Mouse (Mus musculus) neutrophil, adult 5-6 weeks (primary cell): ENCODE data around the gene Fgfr2. TPM values are rescaled to one million over a fixed set of nuclear protein-coding genes. Genes with fewer than 3 reads are reported as not detected.

ENCODE experiments used
- ATAC-seq: fragments of 151-379, 151-347 bp; 2 replicates; pipeline ENCODE4 v1.8.0; 2017; ENCODE audit warnings: mild to moderate bottlenecking, moderate TSS enrichment; ENCODE audit not compliant: insufficient number of reproducible peaks, poor library complexity, low FRiP score, severe bottlenecking; ENCODE audit errors: extremely low read depth
- total RNA-seq: library from RNA; stranded (forward); fragments of 200-1000 nt; gene quantifications from 2 replicates; pipeline ENCODE4 v1.2.3, GENCODE M21; 2017

Fgfr2 gene
- total RNA-seq, 1 experiment from 2014 or later, result not detected

- ATAC-seq, result no peak
Measured at GRCm38 (mm10) chr7:132321392-132321958, 801.7 kb downstream of the Fgfr2 start.

- peak; percentile 73 for ATAC-seq
Measured at GRCm38 (mm10) chr7:132317036-132317541, 806.1 kb downstream of the Fgfr2 start, which contains the start of gene Chst15. Gene Chst15 (minus strand): TSS chr7:132317228.

GRCm38 (mm10) chr7:132316101-132317035 lies 806.8 kb downstream of the Fgfr2 start:
- ATAC-seq, result peak; percentile 36

DNA sequence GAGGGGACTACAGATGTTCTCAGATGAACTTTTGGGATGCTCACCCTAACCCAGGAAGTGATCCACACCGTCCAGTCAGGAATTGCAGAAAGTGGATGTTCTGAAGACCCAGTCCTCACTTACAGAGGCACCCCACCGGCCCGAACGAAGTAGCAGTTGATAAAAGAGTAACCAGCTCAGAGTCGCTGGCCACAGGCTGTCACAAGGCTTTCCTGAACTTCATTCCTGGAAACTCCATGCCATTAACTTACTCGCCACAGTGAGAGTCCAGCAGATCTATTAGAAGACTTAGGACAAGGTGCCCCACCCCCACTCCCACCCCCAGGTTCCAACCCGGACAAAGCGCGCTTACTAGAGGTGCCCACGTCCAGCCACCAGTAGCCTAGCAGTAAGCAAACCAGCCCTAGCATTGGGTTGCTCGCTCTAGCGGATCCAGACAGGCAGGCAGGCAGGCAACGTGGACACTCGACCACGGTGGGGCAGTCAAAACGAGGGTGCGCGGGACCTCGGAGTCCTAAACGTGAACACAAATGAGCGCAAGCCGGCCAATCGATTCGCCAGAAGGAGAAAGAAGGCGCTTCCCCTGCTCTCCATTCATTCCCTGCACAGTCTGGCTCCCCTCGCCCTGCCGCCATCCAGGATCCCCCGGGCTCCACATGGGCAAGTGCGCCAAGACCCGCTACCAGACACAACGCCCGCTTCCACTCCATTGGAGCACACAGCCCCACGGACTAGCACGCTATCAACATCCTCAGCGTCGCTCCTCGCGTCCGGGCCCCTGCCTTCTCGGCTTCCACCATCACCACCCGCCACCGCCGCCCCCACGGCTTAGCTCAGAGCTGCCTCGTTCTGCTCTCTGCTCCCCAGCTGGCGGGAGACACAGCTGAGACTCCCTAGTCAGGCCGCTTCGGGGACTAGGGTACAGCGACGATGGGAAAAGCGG lies 807.7 kb downstream of the Fgfr2 start:
- ATAC-seq, result peak; percentile 46

DNA sequence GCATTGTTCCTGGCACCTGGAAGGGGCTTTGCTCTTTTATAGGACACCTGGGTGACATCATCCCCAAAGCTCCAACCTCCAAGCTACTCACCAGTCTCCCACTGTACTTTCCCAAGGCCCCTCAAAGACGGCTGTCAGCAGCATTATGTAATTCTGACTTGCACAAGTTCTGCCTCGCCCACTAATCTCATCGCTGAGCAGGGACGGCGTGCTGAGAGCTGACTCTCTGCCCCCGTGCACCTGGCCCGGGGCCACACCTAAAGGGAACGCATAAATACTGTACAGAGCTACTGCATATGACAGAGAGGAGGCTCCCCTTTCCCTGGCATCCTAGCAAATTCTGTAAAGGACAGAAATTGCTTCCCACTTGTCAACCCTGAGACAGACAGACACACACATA lies 810.8 kb downstream of the Fgfr2 start:
- no peak for ATAC-seq

DNA sequence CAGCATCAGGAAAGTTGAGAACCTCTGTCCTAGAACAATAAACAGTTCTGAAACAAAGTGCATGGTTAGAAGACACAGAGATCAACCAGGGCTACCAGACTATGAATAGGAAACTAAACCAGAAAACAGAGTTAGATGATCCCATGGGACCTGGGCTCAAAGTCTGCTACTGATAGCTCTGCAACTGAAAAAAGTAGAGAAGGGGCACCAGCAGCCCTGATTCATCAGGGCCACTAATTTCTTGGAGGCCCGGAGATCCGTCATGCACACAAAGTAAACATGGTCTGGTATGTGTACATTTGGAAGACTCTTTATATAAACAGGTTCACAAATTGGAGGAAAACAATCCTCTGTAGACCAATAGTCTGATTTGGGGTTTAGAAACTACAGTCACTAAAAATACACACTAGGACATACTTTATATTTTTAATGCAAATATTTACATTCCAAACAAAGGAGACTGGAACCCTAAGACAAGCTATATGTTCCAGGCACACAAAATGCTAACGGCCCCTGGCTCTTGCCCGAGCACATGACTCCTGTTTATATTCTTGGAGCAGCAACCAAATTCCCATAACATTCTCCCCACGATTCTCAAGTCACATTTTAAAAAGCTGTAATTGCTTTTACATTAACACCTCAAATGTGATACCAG lies 814.5 kb downstream of the Fgfr2 start:
- ATAC-seq, result no peak

GRCm38 (mm10) chr7:132307722-132308271 lies 815.4 kb downstream of the Fgfr2 start:
- no peak for ATAC-seq

DNA sequence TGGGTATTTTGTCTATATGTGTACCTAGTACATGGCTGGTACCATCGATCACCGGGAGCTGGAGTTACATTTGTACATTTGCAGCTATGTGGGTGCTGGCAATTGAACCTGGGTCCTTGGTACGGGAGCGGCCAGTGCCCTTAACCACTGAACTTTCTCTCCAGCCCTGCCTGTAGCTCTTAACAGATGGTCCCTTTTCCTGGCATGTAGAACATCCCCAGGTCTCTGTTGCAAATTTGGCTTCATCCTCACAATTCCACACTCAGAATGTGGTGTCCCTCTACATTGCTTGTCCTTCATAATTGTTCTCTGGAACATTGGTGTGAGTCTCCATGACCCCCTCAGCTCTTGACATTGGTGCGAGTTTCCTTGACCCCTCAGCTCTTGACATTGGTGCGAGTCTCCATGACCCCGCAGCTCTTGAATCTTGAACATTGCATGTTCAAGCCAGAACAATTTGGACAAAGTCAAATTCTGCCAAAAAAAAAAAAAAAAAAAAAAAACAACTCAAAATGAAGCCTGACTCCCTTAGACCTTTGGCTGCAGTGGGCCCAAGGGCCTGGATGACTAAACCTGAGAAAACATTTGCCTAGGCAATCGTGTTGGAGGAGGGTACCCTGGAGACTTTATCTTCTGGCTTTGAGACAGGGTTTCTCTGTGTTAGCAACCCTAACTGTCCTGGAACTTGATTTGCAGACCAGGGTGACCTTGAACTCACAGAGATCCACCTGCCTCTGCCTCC lies 816.3 kb downstream of the Fgfr2 start:
- no peak for ATAC-seq

GRCm38 (mm10) chr7:132305492-132306375 lies 817.4 kb downstream of the Fgfr2 start:
- peak; percentile 42; the same call in 1 of the 2 replicates for ATAC-seq

GRCm38 (mm10) chr7:132304424-132305085 lies 818.6 kb downstream of the Fgfr2 start:
- ATAC-seq, result peak; percentile 18; the same call in 1 of the 2 replicates

- no peak; the same call in 1 of the 2 replicates for ATAC-seq
Measured at GRCm38 (mm10) chr7:132303988-132304387, 819.2 kb downstream of the Fgfr2 start.

GRCm38 (mm10) chr7:132302508-132303241 lies 820.5 kb downstream of the Fgfr2 start:
- no peak for ATAC-seq

DNA sequence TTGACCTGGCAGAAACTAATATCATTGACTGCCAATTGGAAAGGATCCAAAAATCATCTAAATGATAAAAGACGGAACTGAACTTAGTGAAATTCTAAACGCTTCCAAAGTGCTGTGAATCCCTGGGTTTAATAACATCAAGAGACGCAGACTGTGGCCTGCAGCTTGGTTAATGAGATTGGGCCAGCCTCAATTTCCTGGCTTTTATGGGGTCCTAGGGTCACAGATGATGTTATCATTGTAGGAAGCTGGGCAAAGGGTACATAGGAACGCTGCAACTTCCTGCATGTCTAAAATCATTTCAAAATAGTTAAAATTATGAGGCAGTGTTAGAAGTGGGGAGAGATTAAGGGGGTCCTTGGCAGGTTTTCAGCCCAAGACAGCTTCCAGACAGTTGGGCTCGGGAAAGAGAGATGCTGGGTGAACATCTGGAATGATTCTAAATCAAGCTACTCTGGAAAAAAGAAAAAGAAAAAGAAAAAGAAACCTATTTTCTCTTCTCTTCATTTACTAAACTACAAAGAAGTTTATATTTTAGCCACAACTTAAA lies 823.4 kb downstream of the Fgfr2 start:
- ATAC-seq, result no peak

DNA sequence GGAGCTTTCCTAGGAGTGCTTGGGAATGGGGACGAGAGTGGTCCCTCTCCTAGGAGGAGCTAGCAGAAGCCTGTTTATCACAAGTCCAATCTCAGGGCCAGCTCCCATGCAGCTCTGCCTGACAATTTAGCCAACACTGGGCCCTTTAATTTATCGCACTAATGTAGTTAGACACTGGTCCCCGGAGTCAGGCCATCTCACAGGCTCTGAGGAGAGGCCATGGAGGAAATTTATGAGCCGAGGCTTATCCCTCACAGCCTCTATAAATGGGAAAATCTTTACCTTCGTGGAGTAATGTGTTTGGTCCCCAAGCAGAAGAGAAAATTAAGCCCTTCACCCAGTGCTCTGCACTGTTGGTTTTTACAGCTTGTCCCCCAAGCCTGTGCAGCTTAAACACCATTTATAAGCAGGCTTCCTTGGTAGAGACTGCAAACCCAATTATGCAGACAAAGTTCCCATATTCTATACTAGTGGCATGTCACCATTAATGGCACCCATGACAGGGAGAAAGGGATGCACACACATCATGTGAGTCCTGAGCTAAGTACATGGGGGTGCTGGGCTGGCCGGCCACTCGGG lies 824.6 kb downstream of the Fgfr2 start:
- ATAC-seq, result no peak
